Mouse (Mus musculus) urinary bladder, adult 18-20 months (tissue): ENCODE results near the gene Slc22a8.

ENCODE experiments used
- DNase-seq, 2 experiments: peaks; one replicate each; pipeline ENCODE4 v3.0.0; 2022; ENCODE audit warnings: low spot score in 2 of 2, mixed read lengths in 2 of 2

Slc22a8 gene

GRCm38 (mm10) chr19:8599229-8599628 lies 8.2 kb downstream of the Slc22a8 start:
- DNase-seq: no peak

- DNase-seq: no peak
Observed at GRCm38 (mm10) chr19:8601922-8602321, 10.9 kb downstream of the Slc22a8 start.

GRCm38 (mm10) chr19:8602914-8603313 lies 11.9 kb downstream of the Slc22a8 start:
- no peak for DNase-seq

- no peak for DNase-seq
Observed at GRCm38 (mm10) chr19:8604536-8605240, 13.6 kb downstream of the Slc22a8 start.

GRCm38 (mm10) chr19:8605241-8605558 lies 14.1 kb downstream of the Slc22a8 start:
- no peak for DNase-seq

GRCm38 (mm10) chr19:8611358-8612123 lies 20.5 kb downstream of the Slc22a8 start:
- no peak for DNase-seq

GRCm38 (mm10) chr19:8613111-8613510 lies 22.1 kb downstream of the Slc22a8 start:
- no peak for DNase-seq

GRCm38 (mm10) chr19:8614343-8614742 lies 23.3 kb downstream of the Slc22a8 start:
- DNase-seq: no peak

GRCm38 (mm10) chr19:8616314-8616713 lies 25.3 kb downstream of the Slc22a8 start:
- DNase-seq: no peak

GRCm38 (mm10) chr19:8617904-8618303 lies 26.9 kb downstream of the Slc22a8 start, which contains the start of gene Slc22a6:
Slc22a6 (plus strand) TSS chr19:8618039.
- no peak for DNase-seq

GRCm38 (mm10) chr19:8621098-8621497 lies 30.0 kb downstream of the Slc22a8 start:
- DNase-seq: no peak

- no peak for DNase-seq
Observed at GRCm38 (mm10) chr19:8630249-8630648, 39.2 kb downstream of the Slc22a8 start.

GRCm38 (mm10) chr19:8630826-8631225 lies 39.8 kb downstream of the Slc22a8 start:
- DNase-seq: no peak

- DNase-seq: no peak
Observed at GRCm38 (mm10) chr19:8632029-8632428, 41.0 kb downstream of the Slc22a8 start.

GRCm38 (mm10) chr19:8642086-8642485 lies 51.0 kb downstream of the Slc22a8 start:
- no peak for DNase-seq

- DNase-seq: no peak
Observed at GRCm38 (mm10) chr19:8646393-8646792, 55.3 kb downstream of the Slc22a8 start.

GRCm38 (mm10) chr19:8655833-8656232 lies 64.8 kb downstream of the Slc22a8 start:
- DNase-seq: no peak

GRCm38 (mm10) chr19:8656341-8656740 lies 65.3 kb downstream of the Slc22a8 start:
- no peak for DNase-seq
